Mouse (Mus musculus) urinary bladder, postnatal 25 days (tissue): Measurements from ENCODE around the gene Ptpn3.
"Not testable (repeated sequence)": the region's sequence is repeated elsewhere in the genome, so short reads cannot be mapped to it uniquely, and the experiment has no call there.

Experiments used
- DNase-seq: peaks from one replicate; pipeline ENCODE4 v3.0.0; 2022; ENCODE audit warnings: low spot score

Gene Ptpn3

GRCm38 (mm10) chr4:57217746-57218145, 83.9 kb downstream of the Ptpn3 start:
- DNase-seq: no peak

DNA sequence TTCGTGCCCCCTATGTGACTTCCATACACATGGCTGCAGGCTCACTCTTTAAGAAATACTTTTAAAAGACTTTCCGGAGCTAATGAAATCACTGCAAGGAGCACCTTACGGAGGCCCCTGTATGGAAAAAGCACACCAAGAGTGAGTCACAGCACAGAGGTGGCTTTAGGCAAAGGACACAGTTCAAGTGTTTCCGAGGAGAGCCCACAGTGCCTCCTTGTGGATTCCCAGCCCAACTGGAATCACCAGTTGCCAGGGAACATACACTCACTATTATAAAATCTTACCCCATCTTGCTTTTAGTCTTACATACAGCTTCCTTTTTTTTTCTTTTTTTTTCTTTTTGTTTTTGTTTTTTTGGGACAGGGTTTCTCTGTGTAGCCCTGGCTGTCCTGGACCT, 85.1 kb downstream of the Ptpn3 start:
- no peak for DNase-seq

DNA sequence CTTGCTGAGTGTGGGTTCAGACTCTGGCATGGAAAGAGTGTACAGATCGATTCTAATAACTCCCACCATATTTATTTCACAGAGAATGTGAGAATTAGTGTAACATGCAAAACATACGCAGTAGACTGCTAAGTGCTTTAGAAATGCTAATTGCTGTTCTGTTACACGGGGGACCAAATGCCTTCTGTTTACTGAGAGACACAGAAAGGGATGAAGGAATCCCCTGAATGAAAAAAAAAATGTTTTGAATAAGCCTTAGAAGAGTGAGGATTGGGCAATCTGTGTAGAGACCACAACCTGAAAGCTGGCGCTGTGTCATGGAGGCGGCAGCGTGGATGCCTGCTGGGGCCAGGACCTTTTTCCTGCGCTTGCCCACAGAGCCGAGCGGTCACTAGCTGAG, 86.8 kb downstream of the Ptpn3 start:
- DNase-seq: no peak

DNA sequence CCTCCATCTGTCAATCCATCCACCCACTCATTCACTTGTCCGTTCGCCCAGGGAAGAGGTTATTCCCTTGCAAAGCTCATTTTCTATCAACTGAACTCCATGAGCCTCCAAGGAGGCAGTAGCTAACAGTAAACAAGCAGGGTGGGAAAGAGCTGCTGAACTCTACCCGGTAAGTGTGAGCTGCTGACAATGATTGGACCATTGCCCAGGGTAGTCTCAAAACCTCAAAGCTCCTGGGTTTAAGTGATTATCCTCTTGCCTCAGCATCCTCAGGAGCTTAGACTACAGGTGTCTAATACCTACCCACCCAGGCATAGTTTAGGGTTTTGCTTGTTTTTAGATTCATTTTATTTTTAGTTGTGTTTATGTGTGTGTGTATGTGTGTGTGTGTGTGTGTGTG, 87.5 kb downstream of the Ptpn3 start:
- no peak for DNase-seq

DNA sequence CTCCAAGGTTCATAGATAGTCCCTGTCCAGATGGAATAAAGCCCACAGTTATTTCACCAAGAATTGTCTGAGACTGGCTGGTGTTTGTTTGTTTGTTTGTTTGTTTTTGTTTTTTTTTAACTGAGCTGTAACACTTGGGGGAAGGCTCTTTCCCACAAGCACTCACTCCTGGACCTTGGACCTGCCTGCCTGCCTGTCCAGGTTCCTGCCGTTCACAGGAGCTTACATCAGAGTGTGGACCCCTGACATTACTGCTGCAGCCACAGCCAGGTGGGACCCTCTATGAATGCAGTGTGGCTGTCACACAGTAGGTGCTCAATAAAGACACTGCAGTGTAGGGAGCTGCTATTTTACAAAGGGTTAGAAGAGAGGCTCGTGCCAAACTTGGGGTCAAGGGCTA, 89.9 kb downstream of the Ptpn3 start:
- no peak for DNase-seq

GRCm38 (mm10) chr4:57205908-57206307, 95.7 kb downstream of the Ptpn3 start:
- no peak for DNase-seq

GRCm38 (mm10) chr4:57204780-57205179, 96.9 kb downstream of the Ptpn3 start:
- DNase-seq: no peak

GRCm38 (mm10) chr4:57202660-57203361, 98.8 kb downstream of the Ptpn3 start:
- DNase-seq: peak; percentile 16

DNA sequence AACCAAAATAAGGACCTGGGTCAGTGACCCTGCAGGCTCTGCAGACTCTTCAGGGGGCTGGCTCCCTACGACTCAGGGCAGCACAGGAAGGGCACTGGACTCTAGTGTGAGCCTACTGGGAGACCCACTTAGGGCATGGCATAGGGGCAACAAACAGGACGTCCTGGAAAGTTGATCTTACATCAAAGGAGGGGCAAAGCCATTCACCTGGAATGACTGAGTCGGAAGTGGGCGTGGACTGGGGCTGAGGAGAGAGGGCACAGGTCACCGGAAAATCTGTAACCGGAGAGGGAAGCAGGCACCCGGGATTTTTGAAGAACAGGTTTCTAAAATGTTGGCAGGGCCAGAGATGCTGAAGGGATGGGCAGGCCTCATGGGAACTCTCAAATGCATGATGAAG, 99.5 kb downstream of the Ptpn3 start:
- DNase-seq: peak; percentile 15

DNA sequence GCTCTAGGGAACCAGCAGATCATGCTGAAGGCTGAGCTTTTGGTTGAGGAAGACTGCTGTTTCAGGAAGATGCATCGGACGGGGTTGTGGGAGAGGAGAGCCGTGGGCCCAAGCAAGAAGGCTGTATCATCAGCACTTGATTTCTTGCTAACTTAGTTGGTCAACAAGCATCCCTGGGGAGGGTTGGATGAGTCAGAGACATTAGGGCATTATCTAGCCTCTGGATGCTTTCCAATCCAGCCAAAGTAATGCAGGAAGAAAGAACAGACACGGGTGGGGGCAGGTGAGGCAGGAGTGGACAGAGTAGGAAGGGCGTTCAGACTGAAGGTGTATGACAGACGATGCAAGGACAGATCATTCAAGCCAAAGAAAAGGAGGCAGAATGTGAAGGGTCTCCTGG, 101.0 kb downstream of the Ptpn3 start:
- DNase-seq: no peak

GRCm38 (mm10) chr4:57198666-57199393, 102.8 kb downstream of the Ptpn3 start:
- not testable (repeated sequence) for DNase-seq

DNA sequence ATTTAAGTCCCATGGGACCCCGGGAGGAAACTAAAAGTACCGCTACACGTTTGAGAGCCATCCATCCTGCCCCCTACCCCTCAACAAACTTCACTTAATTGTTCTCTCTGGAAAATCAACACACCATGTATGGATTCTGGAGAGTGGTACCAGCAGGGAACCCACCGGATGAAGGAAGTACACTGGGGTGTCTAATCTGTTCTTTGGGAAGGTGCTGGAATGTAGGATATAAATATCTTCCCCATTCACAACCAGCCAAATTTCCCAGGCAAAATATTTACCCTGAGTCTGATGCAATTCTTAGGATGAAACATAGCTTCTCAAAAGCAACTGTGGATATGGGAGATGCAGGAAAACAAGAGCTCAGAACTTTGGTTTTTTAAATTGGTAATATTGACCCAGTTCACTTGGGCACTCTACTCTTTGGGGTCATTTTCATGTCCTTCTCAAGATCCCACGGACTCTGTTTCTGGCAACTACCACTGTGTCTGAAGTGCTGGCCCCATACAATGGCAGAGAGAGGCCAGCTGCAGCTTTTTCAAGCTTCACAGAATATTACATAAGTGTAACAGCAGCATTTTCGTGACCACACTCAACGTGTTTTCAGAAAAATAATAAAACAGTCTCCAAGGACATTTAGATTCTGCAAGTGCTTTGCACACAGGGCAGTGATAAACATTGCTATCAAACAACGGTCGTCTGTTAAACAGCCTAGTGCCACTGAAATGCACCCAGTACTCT, 109.9 kb downstream of the Ptpn3 start:
- no peak for DNase-seq

DNA sequence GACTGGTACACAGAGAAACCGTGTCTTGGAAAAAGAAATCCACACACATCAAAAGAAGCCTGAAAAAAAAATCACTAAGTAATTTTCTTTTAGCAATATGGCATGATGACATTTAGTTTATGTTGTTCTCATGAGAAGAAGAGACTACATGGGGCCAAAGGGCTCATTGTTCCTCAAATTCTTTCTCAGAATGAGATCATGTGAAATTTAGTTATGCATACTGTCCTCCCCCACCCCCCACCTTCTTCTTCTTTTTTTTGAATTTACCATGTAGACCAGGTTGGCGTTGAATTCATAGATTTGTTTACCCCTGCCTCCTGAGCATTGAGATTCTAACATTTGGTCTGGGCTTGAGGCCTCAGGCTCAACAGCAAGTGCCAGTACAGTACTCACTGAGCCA, 111.8 kb downstream of the Ptpn3 start:
- no peak for DNase-seq

DNA sequence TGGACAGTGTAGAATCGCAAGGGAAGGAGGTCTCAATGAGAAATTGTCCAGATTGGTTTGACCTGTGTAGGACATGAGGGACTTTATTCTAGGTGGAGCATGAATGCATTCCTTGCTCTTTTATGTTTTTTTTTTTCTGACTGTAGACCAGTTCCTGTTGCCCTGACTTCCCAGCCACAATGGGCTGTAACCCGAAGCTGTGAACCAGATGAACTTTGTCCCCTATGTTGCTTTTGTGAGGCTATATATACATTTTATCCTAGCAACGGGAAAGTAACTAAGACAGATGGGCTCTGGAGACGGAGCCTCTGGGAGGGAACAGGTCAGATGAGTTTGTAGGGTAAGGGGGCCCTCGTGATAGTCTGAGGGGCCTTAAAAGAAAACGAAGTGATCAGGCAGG, 115.6 kb downstream of the Ptpn3 start:
- no peak for DNase-seq

DNA sequence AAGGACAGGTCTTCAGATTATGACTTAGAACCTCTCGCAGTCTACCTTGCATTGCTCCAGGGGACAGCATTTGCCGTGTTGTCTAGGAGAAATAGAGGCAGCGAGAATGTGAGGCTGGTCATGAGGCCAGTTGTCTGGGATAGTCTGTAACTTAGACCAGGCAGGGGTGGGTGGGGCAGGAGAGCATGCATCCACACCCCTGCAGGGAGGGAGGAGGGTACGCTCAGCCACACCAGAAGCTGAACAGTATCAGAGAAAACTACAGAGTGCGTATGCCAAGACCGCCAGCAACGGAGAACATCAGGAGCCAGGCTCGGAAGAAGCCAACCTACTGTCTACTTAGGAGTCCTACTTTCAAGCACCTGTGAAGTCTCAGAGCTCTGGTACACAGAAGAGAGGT, 116.2 kb downstream of the Ptpn3 start:
- DNase-seq: no peak

DNA sequence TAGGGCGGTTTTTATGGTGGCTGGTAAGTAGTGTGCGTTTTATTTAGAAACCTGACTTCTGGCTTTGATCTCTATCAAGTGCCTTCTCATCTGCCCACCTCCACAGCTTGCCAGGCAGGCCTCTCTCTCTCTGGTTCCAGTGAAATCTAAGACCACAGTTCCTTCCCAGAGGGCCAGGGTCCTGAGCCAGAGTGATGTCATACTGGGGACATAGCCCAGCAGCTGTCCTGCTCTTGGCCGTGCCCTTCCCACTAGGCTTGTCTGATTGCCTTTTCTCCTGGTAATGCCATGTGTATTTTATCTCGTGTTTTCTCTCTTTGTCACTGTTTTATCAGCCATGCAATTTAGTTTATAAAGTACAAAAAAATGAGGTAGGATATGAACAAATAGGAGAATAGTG, 118.1 kb downstream of the Ptpn3 start:
- no peak for DNase-seq

- no peak for DNase-seq
These were observed 120.1 kb downstream of the Ptpn3 start for GRCm38 (mm10) chr4:57181538-57181937.

- DNase-seq: no peak
These were observed 122.8 kb downstream of the Ptpn3 start for GRCm38 (mm10) chr4:57178881-57179280.

GRCm38 (mm10) chr4:57175329-57175728, 126.3 kb downstream of the Ptpn3 start:
- no peak for DNase-seq

- no peak for DNase-seq
These were observed 128.8 kb downstream of the Ptpn3 start for GRCm38 (mm10) chr4:57172861-57173260.

GRCm38 (mm10) chr4:57171817-57172216, 129.8 kb downstream of the Ptpn3 start:
- no peak for DNase-seq

DNA sequence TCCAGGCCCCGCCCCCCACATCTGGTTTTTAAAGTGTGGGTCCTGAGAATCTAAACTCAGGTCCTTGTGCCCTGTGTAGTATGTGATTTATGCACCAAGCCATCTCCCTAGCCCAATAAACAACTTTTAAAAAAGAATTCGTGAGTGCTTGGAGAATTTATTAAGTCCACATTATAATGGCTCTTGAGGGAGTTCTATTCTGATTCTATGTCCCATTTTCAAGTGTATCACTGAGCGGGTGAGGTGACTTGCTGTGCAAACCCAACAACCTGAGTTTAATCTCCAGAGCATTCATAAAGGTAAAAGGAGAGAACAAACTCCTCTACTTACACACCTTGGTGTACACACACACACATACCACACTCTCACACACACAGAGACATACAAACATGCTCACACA, 133.0 kb downstream of the Ptpn3 start:
- DNase-seq: no peak

DNA sequence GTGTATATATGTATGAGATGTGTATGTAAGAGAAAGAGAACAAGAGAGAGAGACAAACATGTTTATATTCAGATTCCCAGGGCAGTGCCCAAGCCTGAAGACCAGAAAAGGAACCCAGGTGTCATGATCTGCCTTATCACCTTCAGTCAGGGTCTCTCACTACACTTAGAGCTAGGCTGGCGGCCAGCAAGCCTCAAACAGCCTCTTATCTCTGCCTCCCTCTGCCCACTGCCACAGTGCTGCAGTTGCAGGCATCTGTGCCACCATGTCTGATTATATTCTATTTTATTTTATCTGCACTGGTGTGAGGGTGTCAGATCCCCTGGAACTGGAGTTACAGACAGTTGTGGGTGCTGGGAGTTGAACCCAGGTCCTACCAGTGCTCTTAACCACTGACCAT, 133.4 kb downstream of the Ptpn3 start:
- no peak for DNase-seq
